Mouse (Mus musculus) heart, embryonic 11.5 days (tissue): ENCODE results near the gene Mbtd1. TPM values are rescaled to one million over a fixed set of nuclear protein-coding genes. Genes with fewer than 3 reads are reported as not detected.

ENCODE experiments used
- polyA plus RNA-seq: library from polyadenylated mRNA; unstranded; fragments of >200 nt; fragmentation: Nextera tagmentation; extraction: Ambion mirVana; gene quantifications from 2 replicates; pipeline ENCODE4 v1.2.1, GENCODE M21; 2014

The Mbtd1 gene
- polyA plus RNA-seq, 1 experiment from 2014 or later: 19.7 TPM

Other genes with a start within 250 kb of the Mbtd1 start
- 23.8 and 25.2 TPM in 2 replicates for gene Utp18, start 86 bp upstream of the Mbtd1 start, polyA plus RNA-seq
- 277 and 316 TPM in 2 replicates for gene Nme2, start 70.4 kb downstream of the Mbtd1 start, polyA plus RNA-seq
- 308 and 315 TPM in 2 replicates for gene Gm20390, start 82.4 kb downstream of the Mbtd1 start, polyA plus RNA-seq
- 135 and 136 TPM in 2 replicates for gene Nme1, start 82.7 kb downstream of the Mbtd1 start, polyA plus RNA-seq
- 38.1 and 40.4 TPM in 2 replicates for gene Spag9, start 110.2 kb downstream of the Mbtd1 start, polyA plus RNA-seq